Mouse (Mus musculus): ENCODE results near the gene Olfr31.

Olfr31 gene

DNA sequence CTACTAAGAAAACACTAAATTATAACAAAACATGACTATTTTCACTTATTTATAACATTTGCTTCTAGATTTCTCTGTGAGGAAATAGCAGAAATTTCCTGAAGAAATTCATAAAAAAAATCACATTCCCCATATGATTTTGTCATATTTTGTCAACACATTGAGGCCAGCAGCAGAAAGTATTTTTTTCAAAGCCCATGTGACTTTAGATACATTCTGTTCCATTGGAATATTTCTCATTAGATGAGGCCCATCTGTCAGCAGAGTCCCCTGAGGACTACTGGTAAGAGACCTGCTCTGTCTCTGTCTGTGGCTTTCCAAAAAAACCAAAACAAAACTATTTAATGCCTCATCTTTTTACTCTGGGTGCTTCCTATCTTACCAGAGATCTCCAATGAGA lies at the start of gene Olfr31:
TSS of gene Olfr31 (plus strand) at position 301 of the 400 bp plus-strand sequence.
- DNase-seq (ENCODE audit: low spot score), result no peak

- DNase-seq (ENCODE audit: low spot score), result no peak
Measured at GRCm38 (mm10) chr14:14294426-14294825, 28.2 kb upstream of the Olfr31 start.

- no peak for DNase-seq (ENCODE audit: low spot score)
Measured at GRCm38 (mm10) chr14:14308938-14309337, 13.7 kb upstream of the Olfr31 start.

- no peak for DNase-seq (ENCODE audit: low spot score)
Measured at GRCm38 (mm10) chr14:14309416-14309815, 13.2 kb upstream of the Olfr31 start.

DNA sequence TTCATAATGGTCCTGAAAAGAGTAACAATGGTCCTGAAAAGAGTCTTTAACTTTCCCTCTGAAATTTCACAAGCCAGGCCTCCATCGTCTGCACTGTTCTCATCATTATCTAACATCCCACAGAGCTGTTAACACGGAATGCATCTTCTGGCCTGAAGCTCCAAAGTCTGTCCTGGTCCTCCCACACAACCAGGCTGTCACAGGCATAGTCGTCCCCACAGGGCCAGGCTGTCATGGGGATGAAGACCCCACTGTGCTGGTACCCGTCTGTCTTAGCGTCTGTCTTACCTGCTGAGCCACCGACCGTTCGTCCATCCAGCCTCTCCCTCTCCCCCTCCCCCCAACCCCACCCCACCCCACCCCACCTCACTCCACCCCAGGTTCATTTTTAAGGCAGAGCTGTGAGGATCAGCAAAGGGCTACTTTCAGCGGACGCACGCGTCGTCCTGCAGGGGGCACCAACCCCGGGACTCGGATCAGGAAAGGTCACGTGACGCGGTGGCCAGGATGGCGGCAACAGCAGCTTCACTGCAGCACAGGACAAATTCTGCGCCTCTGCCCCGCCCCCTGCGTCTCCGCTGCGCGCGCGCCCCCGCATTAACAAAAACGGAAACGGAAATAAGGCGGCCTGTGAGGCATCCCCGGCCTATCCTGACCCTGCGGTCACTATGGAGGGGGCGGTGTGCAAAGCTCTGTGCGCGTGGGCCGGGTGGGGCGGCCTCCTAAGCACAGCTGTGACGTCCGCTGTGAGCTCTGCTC lies 22.7 kb downstream of the Olfr31 start:
- peak; percentile 98 for DNase-seq (ENCODE audit: low spot score)

DNA sequence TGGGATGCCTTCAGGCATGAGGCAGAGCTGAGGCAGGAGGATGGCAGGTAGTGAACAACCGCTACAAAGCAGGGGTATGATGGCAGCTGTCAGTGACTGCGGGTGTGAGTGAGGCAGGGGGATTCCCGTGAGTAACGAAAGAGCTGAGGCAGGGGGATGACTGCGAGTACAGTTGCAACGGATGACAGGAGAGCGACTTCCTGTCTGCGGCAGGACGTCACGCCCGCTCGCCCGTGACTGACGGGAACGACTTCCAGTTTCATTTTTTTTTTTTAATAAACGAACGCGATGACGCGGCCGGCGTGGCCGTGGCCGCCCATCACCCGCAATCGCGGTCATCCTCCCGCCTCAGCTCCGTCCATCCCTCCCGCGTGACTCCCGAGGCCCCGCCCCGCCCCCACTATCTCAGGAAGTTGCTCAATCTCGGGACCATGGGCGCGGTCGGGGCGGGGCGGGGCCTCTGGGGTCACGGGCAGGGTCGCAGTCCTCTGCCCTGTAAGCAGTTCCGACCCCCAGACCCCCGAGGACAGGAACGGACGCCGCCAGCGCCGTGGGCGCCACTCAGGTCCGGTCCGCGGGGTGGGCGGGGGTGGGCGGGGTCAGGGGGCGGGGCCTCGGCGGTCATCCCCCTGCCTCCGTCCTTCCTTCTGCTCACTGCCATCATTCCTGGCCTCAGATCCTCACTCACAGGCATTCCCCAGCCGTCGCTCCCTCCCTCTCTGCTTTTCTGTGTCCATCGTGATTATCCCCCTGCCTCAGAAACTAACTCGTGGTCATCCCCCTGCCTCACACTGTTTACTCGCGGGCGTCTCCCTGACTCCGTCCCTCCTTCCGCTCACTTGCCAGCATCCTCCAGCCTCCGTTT lies 23.6 kb downstream of the Olfr31 start, which contains the start of gene Il3ra:
TSS of gene Il3ra (plus strand) at position 328 of the 865 bp plus-strand sequence.
- DNase-seq (ENCODE audit: low spot score), result peak; percentile 85

DNA sequence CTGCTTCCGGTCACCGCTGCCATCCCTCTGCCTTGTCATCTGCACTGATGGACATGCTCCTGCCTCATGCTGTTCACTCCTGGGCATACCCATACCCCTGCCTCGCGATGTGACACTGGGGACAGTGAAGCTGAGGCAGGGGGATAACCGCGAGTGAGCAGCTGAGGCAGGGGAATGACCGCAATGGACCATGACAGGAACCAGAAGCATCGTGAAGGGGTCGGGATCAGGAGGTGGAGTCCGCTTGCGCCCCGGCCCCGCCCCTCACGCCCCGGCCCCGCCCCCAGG lies 24.1 kb downstream of the Olfr31 start:
- DNase-seq (ENCODE audit: low spot score), result no peak

GRCm38 (mm10) chr14:14347151-14347835 lies 24.7 kb downstream of the Olfr31 start:
- peak; percentile 75 for DNase-seq (ENCODE audit: low spot score)

DNA sequence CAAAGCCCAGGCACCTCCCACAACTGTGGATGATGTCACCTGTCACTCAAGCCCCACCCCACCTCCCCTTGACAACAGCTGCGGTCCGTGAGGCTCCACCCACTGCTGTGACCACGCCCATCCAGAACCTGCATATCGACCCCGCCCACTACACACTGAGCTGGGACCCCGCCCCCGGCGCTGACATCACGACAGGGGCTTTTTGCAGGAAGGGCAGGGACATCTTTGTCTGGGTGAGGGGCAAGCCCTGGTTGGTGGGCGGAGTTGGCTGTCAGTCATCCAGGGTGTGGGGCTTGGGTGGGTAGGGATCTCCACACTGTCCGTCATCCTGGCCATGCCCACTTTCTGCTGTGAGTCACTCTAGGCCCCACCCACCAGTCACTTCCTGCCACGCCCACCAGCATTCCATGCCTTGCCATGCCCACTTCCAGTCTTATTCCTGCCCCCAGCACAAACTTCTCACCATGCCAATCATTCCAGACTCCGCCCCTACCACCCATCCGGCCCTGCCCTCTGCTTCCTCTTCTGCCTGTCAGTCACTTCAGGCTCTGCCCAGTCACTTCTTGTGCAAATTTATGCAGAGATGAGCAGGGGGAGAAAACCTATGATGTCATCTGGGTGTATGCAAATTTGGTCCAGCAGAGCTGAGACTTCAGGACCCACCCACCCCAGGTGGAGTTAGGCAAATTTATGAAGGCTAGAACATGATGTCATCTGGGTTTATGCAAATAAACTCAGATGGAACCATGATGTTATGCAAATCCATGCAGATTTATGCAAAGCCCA lies 25.4 kb downstream of the Olfr31 start:
- peak; percentile 75 for DNase-seq (ENCODE audit: low spot score)

DNA sequence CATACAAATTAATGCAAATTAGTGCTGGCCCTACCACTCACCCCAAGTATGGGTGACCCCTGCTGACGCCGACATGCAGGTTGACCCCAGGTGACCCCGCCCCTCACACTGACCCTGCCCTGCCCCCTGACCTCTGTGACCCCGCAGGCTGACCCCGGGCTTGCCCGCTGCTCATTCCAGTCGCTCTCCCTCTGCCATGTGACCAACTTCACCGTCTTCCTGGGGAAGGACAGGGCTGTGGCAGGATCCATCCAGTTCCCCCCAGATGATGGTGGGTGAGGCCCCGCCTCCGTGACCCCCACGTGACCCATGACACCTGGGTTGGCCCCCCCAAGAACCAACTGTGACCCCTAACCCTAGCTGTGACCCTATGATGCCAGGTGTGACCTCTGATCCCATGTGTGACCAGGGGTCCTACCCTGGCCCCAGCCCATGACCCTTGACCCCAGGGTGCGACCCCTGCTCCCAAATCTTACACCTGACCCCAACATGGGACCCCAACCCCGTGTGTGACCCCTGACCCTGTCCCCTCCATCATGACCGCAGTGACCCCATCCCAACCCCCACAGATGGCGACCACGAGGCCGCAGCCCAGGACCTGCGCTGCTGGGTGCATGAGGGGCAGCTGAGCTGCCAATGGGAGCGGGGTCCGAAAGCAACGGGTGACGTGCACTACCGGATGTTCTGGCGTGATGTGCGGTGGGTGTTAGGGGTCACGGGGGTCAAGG lies 26.2 kb downstream of the Olfr31 start:
- peak; percentile 14 for DNase-seq (ENCODE audit: low spot score)

GRCm38 (mm10) chr14:14349485-14350262 lies 27.0 kb downstream of the Olfr31 start:
- DNase-seq (ENCODE audit: low spot score), result peak; percentile 81

DNA sequence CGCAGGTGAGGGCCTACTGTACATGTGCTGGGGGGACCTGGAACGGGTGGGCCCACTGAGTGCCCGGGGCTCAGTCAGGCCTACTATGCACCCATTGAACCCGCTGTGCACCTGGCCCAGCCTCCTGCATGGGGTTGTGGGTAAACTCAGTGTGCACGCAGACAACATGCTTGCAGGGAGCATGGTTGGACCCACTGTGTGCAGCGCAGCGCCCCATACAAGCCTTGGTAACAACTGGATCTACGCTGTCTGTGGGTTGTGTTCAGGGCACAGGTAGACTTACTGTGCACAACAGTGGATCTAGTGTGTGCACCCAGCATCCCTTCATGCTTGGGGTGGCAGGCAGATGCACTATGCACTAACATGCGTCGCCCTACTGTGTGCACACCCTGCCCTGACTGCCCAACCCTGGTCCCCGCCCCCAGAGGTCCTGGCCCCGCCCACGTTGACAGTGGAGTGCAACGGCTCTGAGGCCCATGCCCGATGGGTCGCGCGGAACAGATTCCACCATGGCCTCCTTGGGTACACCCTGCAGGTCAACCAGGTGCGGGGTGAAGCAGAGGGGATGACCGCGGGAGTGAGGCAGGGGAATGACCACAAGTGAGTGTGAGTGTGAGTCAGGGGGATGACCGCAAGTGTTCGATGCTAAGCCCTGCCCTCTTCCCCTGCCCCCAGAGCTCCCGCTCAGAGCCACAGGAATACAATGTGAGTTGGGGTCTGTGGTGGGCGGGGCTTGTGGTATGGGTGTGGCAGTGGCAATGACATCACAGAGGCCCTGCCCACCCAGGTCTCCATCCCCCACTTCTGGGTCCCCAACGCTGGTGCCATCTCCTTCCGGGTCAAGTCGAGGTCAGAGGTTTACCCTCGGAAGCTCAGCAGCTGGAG lies 27.9 kb downstream of the Olfr31 start:
- DNase-seq (ENCODE audit: low spot score), result peak; percentile 8

GRCm38 (mm10) chr14:14351148-14351455 lies 28.5 kb downstream of the Olfr31 start:
- no peak for DNase-seq (ENCODE audit: low spot score)

- peak; percentile 64 for DNase-seq (ENCODE audit: low spot score)
Measured at GRCm38 (mm10) chr14:14351721-14352590, 29.3 kb downstream of the Olfr31 start.

DNA sequence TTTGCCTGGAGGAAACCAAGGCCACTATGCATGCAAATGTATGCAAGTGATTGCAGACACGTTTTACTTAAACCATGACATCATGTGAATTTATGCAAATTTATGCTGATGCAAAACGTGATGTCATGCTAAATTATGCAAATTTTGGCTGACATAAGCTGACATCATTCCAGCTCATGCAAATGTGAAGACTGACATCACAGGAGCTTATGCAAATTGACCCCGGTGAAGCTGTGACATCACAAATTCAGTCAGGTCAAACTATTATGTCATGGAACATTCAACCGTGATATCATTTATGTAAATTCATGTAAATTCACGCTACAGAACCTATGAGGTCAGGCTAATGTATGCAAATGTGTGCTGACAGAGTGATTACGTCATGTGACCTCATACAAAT lies 30.0 kb downstream of the Olfr31 start:
- DNase-seq (ENCODE audit: low spot score), result no peak

GRCm38 (mm10) chr14:14353081-14353732 lies 30.6 kb downstream of the Olfr31 start:
- peak; percentile 24 for DNase-seq (ENCODE audit: low spot score)

- DNase-seq (ENCODE audit: low spot score), result peak; percentile 8
Measured at GRCm38 (mm10) chr14:14353740-14354510, 31.3 kb downstream of the Olfr31 start.
